Mouse (Mus musculus) lung, postnatal 0 days (tissue): ENCODE data around the gene Mmp12. TPM values are rescaled to one million over a fixed set of nuclear protein-coding genes. Genes with fewer than 3 reads are reported as not detected.

ENCODE experiments used
- ATAC-seq: fragments of 200-750 bp; cut with Nextera tagmentation; 2 replicates; pipeline ENCODE4 v1.8.0; 2017; ENCODE audit warnings: moderate library complexity
- DNase-seq: peaks from one replicate; pipeline ENCODE4 v3.0.0-alpha.2; 2016; ENCODE audit warnings: low spot score
- H3K27ac ChIP-seq: fragments of 300-500 bp; sonication (generic); 2 replicates; pipeline ENCODE4 v1.5.1; 2014; ENCODE audit warnings: antibody characterized with exemption, mild to moderate bottlenecking, low read length, mixed read lengths
- H3K27me3 ChIP-seq: fragments of 300-500 bp; sonication (generic); replicated peaks from 2 replicates; pipeline ENCODE4 v1.6.1; 2014; ENCODE audit warnings: low read length, mixed read lengths; ENCODE audit not compliant: insufficient read depth
- H3K36me3 ChIP-seq: fragments of 300-500 bp; sonication (generic); 2 replicates; pipeline ENCODE4 v1.6.1; 2014; ENCODE audit warnings: low read length, mixed read lengths; ENCODE audit not compliant: insufficient read depth
- H3K4me1 ChIP-seq: fragments of 300-500 bp; sonication (generic); 2 replicates; pipeline ENCODE4 v1.6.1; 2014; ENCODE audit warnings: antibody characterized with exemption, low read depth, low read length, mixed read lengths; ENCODE audit not compliant: insufficient read depth
- H3K4me2 ChIP-seq: fragments of 300-500 bp; sonication (generic); replicated peaks from 2 replicates; pipeline ENCODE4 v1.6.1; 2014; ENCODE audit warnings: low read depth, mild to moderate bottlenecking, low read length, moderate library complexity, mixed read lengths
- H3K4me3 ChIP-seq: fragments of 300-500 bp; sonication (generic); 2 replicates; pipeline ENCODE4 v1.5.1; 2014; ENCODE audit warnings: low read depth, low read length
- H3K9ac ChIP-seq: fragments of 300-500 bp; sonication (generic); replicated peaks from 2 replicates; pipeline ENCODE4 v1.6.1; 2014; ENCODE audit warnings: low read depth, mild to moderate bottlenecking
- H3K9me3 ChIP-seq: fragments of 300-500 bp; sonication (generic); 2 replicates; pipeline ENCODE4 v1.6.1; 2016; ENCODE audit warnings: low read length, mixed read lengths
- CTCF ChIP-seq: IDR thresholded peaks from 2 replicates; pipeline ENCODE4 v1.5.1; 2016; ENCODE audit warnings: antibody characterized with exemption, mild to moderate bottlenecking
- EP300 ChIP-seq: IDR thresholded peaks from 2 replicates; pipeline ENCODE4 v1.6.1; 2016; ENCODE audit warnings: antibody characterized with exemption, mild to moderate bottlenecking, control low read depth
- WGBS: fragments of 180-500 bp; shearing (Covaris S2); extraction: QIAGEN DNeasy Blood & Tissue Kit; methylation state at CpG from one replicate; pipeline ENCODE4 v1.1.7; 2014; 5-methylcytosine and 5-hydroxymethylcytosine counted together
- polyA plus RNA-seq: library from polyadenylated mRNA; unstranded; fragments of >200 nt; fragmentation: Nextera tagmentation; extraction: Ambion mirVana; gene quantifications from 2 replicates; pipeline ENCODE4 v1.2.1, GENCODE M21; 2015

The Mmp12 gene
- polyA plus RNA-seq: 1.3 and 2.4 TPM in 2 replicates

- no peak within 1 kb of the TSS for H3K4me2 ChIP-seq
- no peaks in the 10 kb centered on the region for H3K36me3 ChIP-seq
- no peak for DNase-seq
- TF ChIP-seq CTCF: no peak
- TF ChIP-seq EP300: no peak
- no peaks in the 10 kb centered on the region for H3K4me1 ChIP-seq
- ATAC-seq: no peak
- no peak within 1 kb of the TSS for H3K9ac ChIP-seq
- no peak within 1 kb of the TSS for H3K27ac ChIP-seq
- no peak within 1 kb of the TSS for H3K4me3 ChIP-seq
- H3K27me3 ChIP-seq: no peaks in the 10 kb centered on the region
- no peaks in the 10 kb centered on the region for H3K9me3 ChIP-seq
Observed at GRCm38 (mm10) chr9:7344107-7344506, at the start of gene Mmp12. TSS of gene Mmp12 (plus strand) at chr9:7344381.

- Histone ChIP-seq H3K9ac (no peak overlapping the region), H3K36me3 (no peaks in the 10 kb centered on the region), H3K27me3 (no peaks in the 10 kb centered on the region), H3K4me3 (no peak overlapping the region), H3K9me3 (no peaks in the 10 kb centered on the region), H3K4me1 (no peaks in the 10 kb centered on the region), H3K27ac (no peak overlapping the region), H3K4me2 (no peak overlapping the region)
- DNase-seq (peak; percentile 16), ATAC-seq (no peak)
- TF ChIP-seq CTCF (no peak), EP300 (no peak)
Observed at GRCm38 (mm10) chr9:7331847-7332246, 12.3 kb upstream of the Mmp12 start.

- 83% methylated on average over 5 of the region's 6 CpGs for WGBS
- H3K4me2 ChIP-seq: no peak overlapping the region
- no peaks in the 10 kb centered on the region for H3K36me3 ChIP-seq
- no peaks in the 10 kb centered on the region for H3K9me3 ChIP-seq
- H3K4me3 ChIP-seq: no peak overlapping the region
- no peak for ATAC-seq
- DNase-seq: no peak
- H3K9ac ChIP-seq: no peak overlapping the region
- H3K27ac ChIP-seq: no peak overlapping the region
- H3K4me1 ChIP-seq: no peaks in the 10 kb centered on the region
- TF ChIP-seq CTCF (no peak), EP300 (no peak)
- H3K27me3 ChIP-seq: no peaks in the 10 kb centered on the region
Observed at GRCm38 (mm10) chr9:7335766-7336680, 8.2 kb upstream of the Mmp12 start.

- DNase-seq: peak; percentile 18
- no peak for TF ChIP-seq EP300
- no peak for TF ChIP-seq CTCF
Observed at GRCm38 (mm10) chr9:7336740-7337483, 7.3 kb upstream of the Mmp12 start.

GRCm38 (mm10) chr9:7345513-7345912, 1.3 kb downstream of the Mmp12 start:
- H3K27ac ChIP-seq: no peak overlapping the region
- H3K4me1 ChIP-seq: no peaks in the 10 kb centered on the region
- TF ChIP-seq EP300: no peak
- WGBS: 86% methylated on average over 2 of the region's 2 CpGs
- no peak overlapping the region for H3K9ac ChIP-seq
- no peaks in the 10 kb centered on the region for H3K36me3 ChIP-seq
- ATAC-seq (no peak), DNase-seq (no peak)
- H3K4me2 ChIP-seq: no peak overlapping the region
- no peaks in the 10 kb centered on the region for H3K9me3 ChIP-seq
- H3K4me3 ChIP-seq: no peak overlapping the region
- no peaks in the 10 kb centered on the region for H3K27me3 ChIP-seq

More at GRCm38 (mm10) chr9:7336740-7337483, 7.3 kb upstream of the Mmp12 start:
- H3K9me3 ChIP-seq: no peaks in the 10 kb centered on the region
- ATAC-seq: no peak; the same call in 1 of the 2 replicates
- no peaks in the 10 kb centered on the region for H3K36me3 ChIP-seq
- no peaks in the 10 kb centered on the region for H3K27me3 ChIP-seq
- no peaks in the 10 kb centered on the region for H3K4me1 ChIP-seq
- H3K4me3 ChIP-seq: no peak overlapping the region
- H3K9ac ChIP-seq: no peak overlapping the region
- H3K4me2 ChIP-seq: no peak overlapping the region
- H3K27ac ChIP-seq: no peak overlapping the region

GRCm38 (mm10) chr9:7354535-7354934, 10.4 kb downstream of the Mmp12 start:
- H3K4me2 ChIP-seq: no peak overlapping the region
- H3K4me1 ChIP-seq: no peaks in the 10 kb centered on the region
- DNase-seq (no peak), ATAC-seq (no peak)
- H3K36me3 ChIP-seq: no peaks in the 10 kb centered on the region
- no peak overlapping the region for H3K9ac ChIP-seq
- H3K27ac ChIP-seq: no peak overlapping the region
- no peaks in the 10 kb centered on the region for H3K27me3 ChIP-seq
- TF ChIP-seq CTCF: no peak
- TF ChIP-seq EP300: no peak
- WGBS: 69% methylated on average over 3 of the region's 3 CpGs
- no peak overlapping the region for H3K4me3 ChIP-seq
- H3K9me3 ChIP-seq: no peaks in the 10 kb centered on the region
